Mouse (Mus musculus) megakaryocyte progenitor cell, adult 5-6 weeks (primary cell): Measurements from ENCODE around the gene Trim69. TPM values are rescaled to one million over a fixed set of nuclear protein-coding genes. Genes with fewer than 3 reads are reported as not detected.

Experiments used
- ATAC-seq: replicated peaks from 2 replicates; pipeline ENCODE4 v1.8.0; 2016; ENCODE audit warnings: mild to moderate bottlenecking, moderate TSS enrichment, inconsistent platforms; ENCODE audit not compliant: poor library complexity
- total RNA-seq, 2 experiments: library from RNA; stranded (forward) in 1 of 2; stranded (reverse) in 1 of 2; fragments of 157-497, 149-512 nt in 1 of 2; fragments of 200-1000 nt in 1 of 2; gene quantifications; 2 replicates each; pipeline versions ENCODE4 v1.2.3 to v1.2.4; 2015 to 2017

Trim69 gene
- total RNA-seq, 2 experiments from 2014 or later, result not detected

GRCm38 (mm10) chr2:122151221-122151620 is 9.3 kb upstream of the Trim69 start:
- no peak for ATAC-seq

GRCm38 (mm10) chr2:122152850-122153249 is 7.7 kb upstream of the Trim69 start:
- no peak for ATAC-seq

GRCm38 (mm10) chr2:122153681-122154365 is 6.7 kb upstream of the Trim69 start:
- peak; percentile 38 for ATAC-seq

GRCm38 (mm10) chr2:122154479-122154878 is 6.0 kb upstream of the Trim69 start:
- no peak for ATAC-seq

- ATAC-seq, result no peak
These were observed 5.2 kb upstream of the Trim69 start for GRCm38 (mm10) chr2:122155292-122155691.

GRCm38 (mm10) chr2:122156051-122156700 is 4.3 kb upstream of the Trim69 start:
- ATAC-seq, result peak; percentile 70

- no peak for ATAC-seq
These were observed 2.9 kb upstream of the Trim69 start for GRCm38 (mm10) chr2:122157561-122157960.

- ATAC-seq, result no peak
These were observed 2.1 kb upstream of the Trim69 start for GRCm38 (mm10) chr2:122158362-122158802.

- ATAC-seq, result no peak
These were observed 833 bp upstream of the Trim69 start for GRCm38 (mm10) chr2:122159667-122160066.

- no peak for ATAC-seq
These were observed 1.0 kb downstream of the Trim69 start for GRCm38 (mm10) chr2:122161542-122161941.

GRCm38 (mm10) chr2:122162529-122162928 is 2.0 kb downstream of the Trim69 start:
- no peak for ATAC-seq

- peak; percentile 38 for ATAC-seq
These were observed 3.1 kb downstream of the Trim69 start for GRCm38 (mm10) chr2:122163430-122164195.

- ATAC-seq, result peak; percentile 87
These were observed 3.8 kb downstream of the Trim69 start for GRCm38 (mm10) chr2:122164293-122164692.

- ATAC-seq, result no peak
These were observed 10.8 kb downstream of the Trim69 start for GRCm38 (mm10) chr2:122171292-122171691.

- no peak for ATAC-seq
These were observed 11.7 kb downstream of the Trim69 start for GRCm38 (mm10) chr2:122172188-122172587.

GRCm38 (mm10) chr2:122180051-122180822 is 19.7 kb downstream of the Trim69 start:
- ATAC-seq, result peak; percentile 39; the same call in 1 of the 2 replicates

GRCm38 (mm10) chr2:122185086-122185485 is 24.6 kb downstream of the Trim69 start:
- peak; percentile 62 for ATAC-seq

- no peak for ATAC-seq
These were observed 25.6 kb downstream of the Trim69 start, which contains the start of the genes Patl2 and Terb2 for GRCm38 (mm10) chr2:122186106-122186505. Gene Patl2, minus strand, starts transcription at chr2:122186189. Gene Terb2, plus strand, starts transcription at chr2:122186272.

GRCm38 (mm10) chr2:122186751-122187150 is 26.3 kb downstream of the Trim69 start:
- no peak for ATAC-seq

- ATAC-seq, result no peak
These were observed 31.3 kb downstream of the Trim69 start for GRCm38 (mm10) chr2:122191849-122192248.

- ATAC-seq, result peak; percentile 98
These were observed 34.0 kb downstream of the Trim69 start for GRCm38 (mm10) chr2:122194509-122194929.
